Mouse (Mus musculus) left cerebral cortex, adult 6 months (tissue): ENCODE data around the gene Gm17087. TPM values are rescaled to one million over a fixed set of nuclear protein-coding genes. Genes with fewer than 3 reads are reported as not detected.

ENCODE experiments used
- long read RNA-seq, 2 experiments: library from polyadenylated mRNA; unstranded; transcript quantifications; one replicate each; pipeline ENCODE4 v2.0.0; 2019 to 2020
- polyA plus RNA-seq: library from polyadenylated mRNA; unstranded; fragments of <200 nt; fragmentation: Nextera tagmentation; gene quantifications from 2 replicates; pipeline ENCODE4 v1.2.3, GENCODE M21; 2021

Gene Gm17087
- polyA plus RNA-seq = not detected in 2 replicates
- long read RNA-seq, experiment 1 = 0 reads
- long read RNA-seq, experiment 2 = 0 reads

GRCm38 (mm10) chr17:8566850-8567249 is at the start of gene Gm17087:
Gene Gm17087 (minus strand): TSS chr17:8566950.

GRCm38 (mm10) chr17:8525225-8525721 is 41.5 kb downstream of the Gm17087 start, which contains the start of gene Pde10a:
Gene Pde10a (plus strand): TSS chr17:8525372.

Other genes starting within 250 kb of the Gm17087 start
- gene Prr18, start 229.5 kb downstream of the Gm17087 start, polyA plus RNA-seq = 7.5 and 15.2 TPM in 2 replicates
- gene T2, start 211.0 kb downstream of the Gm17087 start, polyA plus RNA-seq = 0.29 and 0.76 TPM in 2 replicates
- gene T, start 132.5 kb downstream of the Gm17087 start, polyA plus RNA-seq = not detected in 2 replicates
- 16.9 and 18.4 TPM in 2 replicates for gene Pde10a, start 41.6 kb downstream of the Gm17087 start, polyA plus RNA-seq